Mouse (Mus musculus): Measurements from ENCODE around the gene Fam89b. TPM values are rescaled to one million over a fixed set of nuclear protein-coding genes. Genes with fewer than 3 reads are reported as not detected.

Fam89b gene
- 93.4 and 97.9 TPM in 2 replicates for polyA plus RNA-seq (2015; fragmentation: Nextera tagmentation; extraction: Ambion mirVana)

DNA sequence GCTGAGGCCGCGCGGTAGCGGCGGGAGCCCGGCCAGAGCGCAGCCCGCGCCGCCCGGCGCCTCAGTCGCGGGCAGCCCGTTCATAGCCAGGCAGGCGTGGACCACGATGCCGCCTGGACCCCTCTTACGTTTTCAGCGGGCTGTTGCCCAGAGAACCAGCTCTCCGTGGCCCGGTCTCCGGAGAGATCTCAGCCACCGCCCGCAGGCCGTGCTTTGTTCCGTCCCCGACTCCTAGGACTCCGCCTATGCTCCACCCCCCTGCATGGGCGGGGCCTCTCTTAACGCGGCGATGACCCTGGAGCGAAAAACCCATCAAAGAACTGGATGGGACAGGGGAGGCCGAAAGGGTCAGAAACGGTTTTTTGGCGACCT, at the start of gene Fam89b:
Gene Fam89b, minus strand, starts transcription at position 210 of the 372 bp plus-strand sequence.
- Histone ChIP-seq H3K36me3 (ENCODE audit: insufficient read depth, low read length) (0 out of 2 replicates have a peak, but pooled peaks cover 5% of the 10 kb centered on the region), H3K27me3 (ENCODE audit: insufficient read depth, low read length) (no peaks in the 10 kb centered on the region), H3K4me1 (ENCODE audit: insufficient read depth, low read length) (peaks cover 65% of the 10 kb centered on the region), H3K27ac (ENCODE audit: low read length) (peak within 1 kb of the TSS; percentile 92), H3K4me2 (replicated peaks; ENCODE audit: low read depth, low read length) (peak within 1 kb of the TSS; percentile 85), H3K9ac (replicated peaks; ENCODE audit: low read length) (peak within 1 kb of the TSS; percentile 98), H3K9me3 (ENCODE audit: low read length) (no peaks in the 10 kb centered on the region), H3K4me3 (ENCODE audit: low read length) (peak within 1 kb of the TSS; percentile 97)
- WGBS, result under 1% methylated on average over 37 of the region's 37 CpGs
- peak; percentile 70 for ATAC-seq (ENCODE audit: low FRiP score, low TSS enrichment)

DNA sequence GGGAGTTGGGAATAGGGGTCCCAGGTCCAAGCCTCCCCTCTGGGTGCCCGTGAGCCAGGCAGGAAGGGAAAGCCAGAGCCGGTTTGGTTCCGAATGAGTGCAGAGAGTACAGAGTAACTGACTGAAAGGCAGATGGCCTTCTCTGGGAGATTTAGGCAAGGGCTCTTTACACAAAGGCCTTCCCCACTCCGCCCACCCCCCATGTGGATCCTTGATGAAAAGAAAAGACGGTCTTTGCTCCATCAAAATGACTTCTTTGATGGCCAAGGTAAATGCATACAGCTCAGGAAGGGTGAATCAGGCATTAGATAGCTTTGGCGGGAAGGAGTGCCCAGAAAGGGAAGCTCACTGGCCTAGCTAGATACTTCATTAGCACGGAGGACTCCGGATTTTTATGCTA, 48.9 kb upstream of the Fam89b start:
- H3K4me1 ChIP-seq (ENCODE audit: insufficient read depth, low read length), result no peaks in the 10 kb centered on the region
- no peak overlapping the region for H3K4me3 ChIP-seq (ENCODE audit: low read length)
- H3K27ac ChIP-seq (ENCODE audit: low read length), result no peak overlapping the region
- no peaks in the 10 kb centered on the region for H3K27me3 ChIP-seq (ENCODE audit: insufficient read depth, low read length)
- H3K9me3 ChIP-seq (ENCODE audit: low read length), result no peaks in the 10 kb centered on the region
- WGBS, result 58% methylated on average over 8 of the region's 8 CpGs
- ATAC-seq (ENCODE audit: low FRiP score, low TSS enrichment), result no peak
- H3K9ac ChIP-seq (replicated peaks; ENCODE audit: low read length), result no peak overlapping the region
- no peaks in the 10 kb centered on the region for H3K36me3 ChIP-seq (ENCODE audit: insufficient read depth, low read length)
- no peak overlapping the region for H3K4me2 ChIP-seq (replicated peaks; ENCODE audit: low read depth, low read length)

DNA sequence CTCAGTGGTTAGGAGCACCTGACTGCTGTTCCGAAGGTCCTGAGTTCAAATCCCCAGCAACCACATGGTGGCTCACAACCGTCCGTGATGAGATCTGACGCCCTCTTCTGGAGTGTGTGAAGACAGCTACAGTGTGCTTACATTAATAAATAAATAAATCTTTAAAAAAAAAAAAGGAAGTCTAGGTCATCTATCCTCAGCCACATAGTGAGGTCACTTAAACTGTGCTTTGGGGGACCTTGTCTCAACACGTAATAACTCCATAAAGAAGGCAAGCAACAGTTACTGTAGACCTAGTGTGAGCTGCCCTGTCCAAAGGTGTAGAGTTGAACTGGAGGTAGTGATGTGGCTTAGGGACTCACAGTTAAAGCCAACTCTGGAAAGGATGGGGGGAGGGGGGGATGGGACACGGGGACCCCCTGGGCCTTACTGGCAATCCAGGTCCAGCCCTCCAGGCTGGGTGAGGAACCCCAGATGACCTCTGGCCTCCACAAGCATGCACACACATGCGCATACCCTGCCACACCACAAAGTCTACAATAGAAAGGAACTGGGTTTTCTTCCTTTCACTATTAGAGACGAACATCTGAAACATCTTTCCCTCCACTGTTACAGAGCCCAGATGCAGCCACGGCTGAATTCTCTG, 48.1 kb upstream of the Fam89b start:
- Histone ChIP-seq H3K9me3 (ENCODE audit: low read length) (no peaks in the 10 kb centered on the region), H3K27me3 (ENCODE audit: insufficient read depth, low read length) (no peaks in the 10 kb centered on the region), H3K4me1 (ENCODE audit: insufficient read depth, low read length) (no peaks in the 10 kb centered on the region), H3K4me2 (replicated peaks; ENCODE audit: low read depth, low read length) (no peak overlapping the region), H3K27ac (ENCODE audit: low read length) (no peak overlapping the region), H3K4me3 (ENCODE audit: low read length) (no peak overlapping the region), H3K9ac (replicated peaks; ENCODE audit: low read length) (no peak overlapping the region), H3K36me3 (ENCODE audit: insufficient read depth, low read length) (no peaks in the 10 kb centered on the region)
- 79% methylated on average over 9 of the region's 9 CpGs for WGBS
- ATAC-seq (ENCODE audit: low FRiP score, low TSS enrichment), result no peak

DNA sequence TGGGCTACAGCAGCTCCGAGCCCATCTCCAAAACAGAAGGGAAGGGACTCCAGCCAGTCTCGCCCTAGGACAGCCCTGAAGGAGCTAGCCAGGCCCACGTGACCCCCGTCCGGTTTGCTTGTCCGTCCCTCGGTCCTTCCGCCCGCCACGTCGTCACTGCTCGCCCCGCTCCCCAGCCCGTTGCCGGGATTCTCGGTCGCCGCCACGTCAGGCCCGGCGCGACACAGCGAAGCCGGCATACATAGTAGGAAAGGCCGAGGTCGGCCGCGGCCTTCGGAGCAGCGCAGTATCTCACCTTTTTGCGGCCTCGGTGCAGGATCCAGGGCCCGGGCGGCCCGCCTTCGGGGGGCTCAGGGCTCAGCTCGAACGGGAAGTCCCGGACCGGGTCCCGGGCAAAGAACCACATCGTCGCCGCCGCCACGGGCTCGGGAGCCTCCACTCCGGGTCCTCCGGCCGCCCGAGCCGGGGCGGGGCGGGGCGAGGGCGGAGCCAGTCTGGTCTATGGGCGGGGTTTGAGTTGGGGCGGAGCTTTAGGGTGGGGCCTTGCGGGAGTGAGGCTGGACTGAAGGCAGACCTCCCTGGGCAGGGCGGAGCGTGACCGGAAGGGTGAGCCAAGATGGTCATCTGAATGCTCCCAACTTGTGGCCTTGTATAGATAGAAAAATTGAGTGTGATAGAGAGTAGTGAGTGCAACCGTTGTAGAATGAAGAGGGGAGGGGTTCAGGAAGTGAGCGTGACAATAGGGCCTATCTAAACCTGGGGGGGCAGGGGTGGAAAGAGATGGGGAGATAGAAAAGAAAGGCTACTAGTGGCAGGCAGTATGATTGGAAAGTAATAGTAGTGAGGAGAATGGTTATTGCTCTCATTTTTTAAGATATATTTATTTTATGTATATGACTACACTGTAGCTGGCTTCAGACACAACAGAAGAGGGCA, 41.7 kb upstream of the Fam89b start, which contains the start of gene Scyl1:
Gene Scyl1, minus strand, starts transcription at position 495 of the 936 bp plus-strand sequence.
- WGBS, result 1% methylated on average over 64 of the region's 64 CpGs
- peaks cover 15% of the 10 kb centered on the region for H3K36me3 ChIP-seq (ENCODE audit: insufficient read depth, low read length)

DNA sequence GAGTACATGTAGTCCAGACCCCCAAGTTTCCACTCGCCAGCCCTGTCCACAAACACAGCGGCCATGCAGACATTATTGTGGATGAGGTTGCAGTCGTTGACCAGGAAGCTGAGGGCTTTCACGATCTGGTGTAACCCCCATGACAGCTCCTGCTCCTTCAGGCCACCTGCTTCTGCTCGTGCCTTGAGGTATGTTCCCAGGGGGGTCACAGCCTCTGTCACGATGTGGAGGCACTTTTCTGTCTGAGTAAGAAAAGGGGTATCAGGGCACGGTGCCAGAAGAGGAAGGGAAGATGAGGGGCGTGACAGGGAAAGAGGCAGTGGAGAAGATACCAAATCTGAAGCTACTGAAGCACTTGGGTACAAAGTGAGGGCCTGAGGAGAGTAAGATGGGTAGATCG, 40.9 kb upstream of the Fam89b start:
- 28% methylated on average over 9 of the region's 9 CpGs for WGBS
- Histone ChIP-seq H3K27ac (ENCODE audit: low read length) (peak overlapping the region; percentile 89), H3K36me3 (ENCODE audit: insufficient read depth, low read length) (peaks cover 23% of the 10 kb centered on the region), H3K4me2 (replicated peaks; ENCODE audit: low read depth, low read length) (peak overlapping the region; percentile 88), H3K9ac (replicated peaks; ENCODE audit: low read length) (peak overlapping the region; percentile 98), H3K27me3 (ENCODE audit: insufficient read depth, low read length) (no peaks in the 10 kb centered on the region), H3K4me1 (ENCODE audit: insufficient read depth, low read length) (peaks cover 11% of the 10 kb centered on the region), H3K9me3 (ENCODE audit: low read length) (no peaks in the 10 kb centered on the region), H3K4me3 (ENCODE audit: low read length) (peak overlapping the region; percentile 68)
- peak; percentile 17; the same call in 1 of the 2 replicates for ATAC-seq (ENCODE audit: low FRiP score, low TSS enrichment)

More for the DNA sequence above, 41.7 kb upstream of the Fam89b start, which contains the start of gene Scyl1:
- H3K4me1 ChIP-seq (ENCODE audit: insufficient read depth, low read length), result peaks cover 11% of the 10 kb centered on the region
- peak within 1 kb of the TSS; percentile 68 for H3K4me3 ChIP-seq (ENCODE audit: low read length)
- H3K9me3 ChIP-seq (ENCODE audit: low read length), result no peaks in the 10 kb centered on the region
- ATAC-seq (ENCODE audit: low FRiP score, low TSS enrichment), result peak; percentile 96
- H3K9ac ChIP-seq (replicated peaks; ENCODE audit: low read length), result peak within 1 kb of the TSS; percentile 98
- H3K27me3 ChIP-seq (ENCODE audit: insufficient read depth, low read length), result no peaks in the 10 kb centered on the region
- H3K4me2 ChIP-seq (replicated peaks; ENCODE audit: low read depth, low read length), result peak within 1 kb of the TSS; percentile 88
- H3K27ac ChIP-seq (ENCODE audit: low read length), result peak within 1 kb of the TSS; percentile 89

DNA sequence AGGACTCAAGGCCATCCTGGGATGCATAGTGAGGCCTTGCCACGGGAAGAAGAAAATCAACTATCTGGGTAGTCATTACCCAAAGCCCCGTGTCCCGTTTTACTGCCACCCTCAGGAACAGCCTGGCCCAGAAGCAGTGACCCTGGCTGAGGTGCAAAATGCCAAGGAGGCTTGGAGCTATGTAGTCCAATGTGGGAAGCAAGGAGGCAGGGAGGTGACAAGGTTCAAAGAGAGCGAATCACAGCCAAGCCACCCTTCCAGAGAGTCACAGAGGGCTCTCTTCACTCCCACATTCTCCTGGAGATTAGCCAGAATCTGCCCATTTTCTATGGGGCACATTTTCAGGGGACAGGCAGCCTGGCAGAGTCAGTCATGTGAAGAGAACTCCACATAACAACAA, 37.8 kb upstream of the Fam89b start:
- Histone ChIP-seq H3K27me3 (ENCODE audit: insufficient read depth, low read length) (no peaks in the 10 kb centered on the region), H3K27ac (ENCODE audit: low read length) (no peak overlapping the region), H3K9me3 (ENCODE audit: low read length) (no peaks in the 10 kb centered on the region), H3K4me1 (ENCODE audit: insufficient read depth, low read length) (peaks cover 11% of the 10 kb centered on the region), H3K36me3 (ENCODE audit: insufficient read depth, low read length) (peaks cover 48% of the 10 kb centered on the region), H3K4me2 (replicated peaks; ENCODE audit: low read depth, low read length) (no peak overlapping the region), H3K9ac (replicated peaks; ENCODE audit: low read length) (no peak overlapping the region), H3K4me3 (ENCODE audit: low read length) (no peak overlapping the region)
- ATAC-seq (ENCODE audit: low FRiP score, low TSS enrichment), result no peak
- WGBS, result 79% methylated on average over 4 of the region's 4 CpGs

DNA sequence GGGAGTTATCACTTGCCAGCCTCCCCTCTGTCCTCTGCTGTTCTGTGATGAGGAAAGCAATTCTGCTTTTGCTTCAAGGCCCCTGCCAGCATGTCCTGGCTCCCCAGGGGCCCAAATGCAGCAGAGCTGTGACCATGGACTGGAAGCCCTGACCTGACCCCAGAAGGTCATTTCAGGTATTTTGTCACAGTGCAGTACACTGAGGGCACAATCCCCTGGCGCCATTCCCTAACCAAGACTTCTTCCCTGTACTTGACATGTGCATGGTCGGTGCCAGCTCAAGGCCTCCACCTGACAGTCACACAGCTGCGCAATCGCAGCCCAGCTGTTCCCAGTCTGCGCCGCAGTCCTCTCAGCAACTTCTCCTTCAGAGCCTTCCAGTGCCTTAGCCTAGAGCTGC, 33.7 kb upstream of the Fam89b start:
- Histone ChIP-seq H3K9ac (replicated peaks; ENCODE audit: low read length) (no peak overlapping the region), H3K36me3 (ENCODE audit: insufficient read depth, low read length) (peaks cover 80% of the 10 kb centered on the region), H3K9me3 (ENCODE audit: low read length) (no peaks in the 10 kb centered on the region), H3K27me3 (ENCODE audit: insufficient read depth, low read length) (no peaks in the 10 kb centered on the region), H3K4me3 (ENCODE audit: low read length) (no peak overlapping the region), H3K4me1 (ENCODE audit: insufficient read depth, low read length) (no peaks in the 10 kb centered on the region), H3K4me2 (replicated peaks; ENCODE audit: low read depth, low read length) (no peak overlapping the region), H3K27ac (ENCODE audit: low read length) (no peak overlapping the region)
- 93% methylated on average over 6 of the region's 6 CpGs for WGBS
- ATAC-seq (ENCODE audit: low FRiP score, low TSS enrichment), result no peak

DNA sequence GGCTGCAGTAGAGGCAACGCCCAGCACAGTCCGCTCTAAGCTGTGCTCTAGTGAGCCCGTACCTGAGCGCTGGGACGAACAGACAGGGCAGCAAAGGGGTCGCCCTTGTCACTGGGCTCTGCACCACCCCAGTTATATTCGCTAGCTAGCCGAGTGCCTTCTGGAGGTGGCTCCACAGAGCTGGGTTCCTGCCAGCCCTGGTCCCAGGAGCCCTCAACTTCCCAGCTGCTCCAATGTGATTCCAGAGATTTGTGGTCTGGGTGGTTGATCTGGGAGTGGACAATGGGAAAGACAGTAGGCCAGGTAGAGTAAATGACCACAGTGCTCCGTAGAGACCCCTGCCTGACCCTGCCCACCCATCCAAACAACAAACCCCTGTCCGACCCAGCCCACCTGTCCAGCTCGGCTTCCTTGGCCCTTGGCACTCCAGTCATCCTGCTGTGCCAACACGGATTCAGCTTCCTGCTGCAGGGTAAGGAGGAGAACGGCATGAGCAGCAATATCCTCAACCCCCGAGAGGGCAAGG, 29.5 kb upstream of the Fam89b start:
- no peak for ATAC-seq (ENCODE audit: low FRiP score, low TSS enrichment)
- Histone ChIP-seq H3K4me1 (ENCODE audit: insufficient read depth, low read length) (peaks cover 12% of the 10 kb centered on the region), H3K4me2 (replicated peaks; ENCODE audit: low read depth, low read length) (no peak overlapping the region), H3K4me3 (ENCODE audit: low read length) (no peak overlapping the region), H3K27me3 (ENCODE audit: insufficient read depth, low read length) (peaks cover 3% of the 10 kb centered on the region; the same call in 1 of the 2 replicates), H3K9ac (replicated peaks; ENCODE audit: low read length) (no peak overlapping the region), H3K36me3 (ENCODE audit: insufficient read depth, low read length) (peaks cover 55% of the 10 kb centered on the region), H3K27ac (ENCODE audit: low read length) (no peak overlapping the region), H3K9me3 (ENCODE audit: low read length) (no peaks in the 10 kb centered on the region)
- WGBS, result 85% methylated on average over 14 of the region's 14 CpGs

DNA sequence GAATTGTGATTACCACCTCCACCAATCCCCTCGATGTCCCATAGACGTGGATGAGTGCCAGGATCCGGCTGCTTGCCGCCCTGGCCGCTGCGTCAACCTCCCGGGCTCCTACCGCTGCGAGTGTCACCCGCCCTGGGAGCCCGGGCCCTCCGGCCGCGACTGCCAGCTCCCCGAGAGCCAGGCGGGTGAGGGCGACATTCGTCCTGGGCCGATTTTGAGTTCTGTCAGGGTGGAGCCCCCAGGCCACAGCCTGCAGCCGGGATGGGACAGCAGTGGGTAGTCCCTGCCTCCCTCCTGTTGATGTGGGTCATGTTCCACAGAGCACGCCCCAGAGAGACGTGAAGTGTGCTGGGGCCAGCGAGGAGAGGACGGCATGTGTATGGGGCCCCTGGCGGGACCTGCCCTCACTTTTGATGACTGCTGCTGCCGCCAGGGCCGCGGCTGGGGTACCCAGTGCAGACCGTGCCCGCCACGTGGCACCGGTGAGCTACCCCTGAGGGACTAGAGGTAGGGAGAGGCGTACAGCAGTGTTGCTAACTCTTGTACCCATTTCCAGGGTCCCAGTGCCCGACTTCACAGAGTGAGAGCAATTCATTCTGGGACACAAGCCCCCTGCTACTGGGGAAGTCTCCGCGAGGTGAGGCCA, 27.7 kb upstream of the Fam89b start:
- 16% methylated on average over 36 of the region's 36 CpGs for WGBS
- peak; percentile 37; the same call in 1 of the 2 replicates for ATAC-seq (ENCODE audit: low FRiP score, low TSS enrichment)
- Histone ChIP-seq H3K9me3 (ENCODE audit: low read length) (no peaks in the 10 kb centered on the region), H3K36me3 (ENCODE audit: insufficient read depth, low read length) (peaks cover 42% of the 10 kb centered on the region), H3K4me1 (ENCODE audit: insufficient read depth, low read length) (peaks cover 12% of the 10 kb centered on the region), H3K27me3 (ENCODE audit: insufficient read depth, low read length) (peaks cover 3% of the 10 kb centered on the region; the same call in 1 of the 2 replicates), H3K4me2 (replicated peaks; ENCODE audit: low read depth, low read length) (peak overlapping the region; percentile 48), H3K27ac (ENCODE audit: low read length) (no peak overlapping the region), H3K9ac (replicated peaks; ENCODE audit: low read length) (peak overlapping the region; percentile 51), H3K4me3 (ENCODE audit: low read length) (peak overlapping the region; percentile 24)
